Mouse (Mus musculus) cortical plate, adult 2 months (tissue): ENCODE measurements around the gene Lamtor5.

Source experiments
- CTCF ChIP-seq: fragments of 200-500 bp; IDR thresholded peaks from 2 replicates; pipeline ENCODE4 v1.5.1; 2011; ENCODE audit warnings: mild to moderate bottlenecking, control low read depth, low read length; ENCODE audit not compliant: insufficient read depth; ENCODE audit errors: extremely low read depth
- POLR2A ChIP-seq: fragments of 200-500 bp; IDR thresholded peaks from 2 replicates; pipeline ENCODE4 v1.6.1; 2011; ENCODE audit warnings: mild to moderate bottlenecking, low read length, control low read depth; ENCODE audit not compliant: insufficient read depth; ENCODE audit errors: extremely low read depth

DNA sequence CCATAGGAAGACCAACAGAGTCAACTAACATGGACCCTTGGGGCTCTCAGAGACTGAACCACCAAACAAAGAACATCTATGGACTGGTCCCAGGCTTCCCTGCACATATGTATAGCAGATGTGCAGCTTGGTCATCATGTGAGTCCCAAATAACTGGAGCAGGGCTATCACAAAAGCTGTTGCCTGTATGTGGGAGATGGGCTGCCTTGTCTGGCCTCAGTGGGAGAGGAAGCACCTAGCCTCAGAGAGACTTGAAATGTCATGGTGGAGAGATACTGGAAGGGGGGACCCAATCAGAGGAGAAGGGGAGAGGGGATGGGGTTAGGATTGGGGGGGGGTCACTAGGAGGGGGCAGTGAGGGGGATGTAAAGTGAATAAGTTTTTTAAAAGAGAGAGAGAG is 8.7 kb downstream of the Lamtor5 start:
- no peak for TF ChIP-seq CTCF
- TF ChIP-seq POLR2A = no peak
